Mouse (Mus musculus): Measurements from ENCODE around the gene Ctsz.

DNA sequence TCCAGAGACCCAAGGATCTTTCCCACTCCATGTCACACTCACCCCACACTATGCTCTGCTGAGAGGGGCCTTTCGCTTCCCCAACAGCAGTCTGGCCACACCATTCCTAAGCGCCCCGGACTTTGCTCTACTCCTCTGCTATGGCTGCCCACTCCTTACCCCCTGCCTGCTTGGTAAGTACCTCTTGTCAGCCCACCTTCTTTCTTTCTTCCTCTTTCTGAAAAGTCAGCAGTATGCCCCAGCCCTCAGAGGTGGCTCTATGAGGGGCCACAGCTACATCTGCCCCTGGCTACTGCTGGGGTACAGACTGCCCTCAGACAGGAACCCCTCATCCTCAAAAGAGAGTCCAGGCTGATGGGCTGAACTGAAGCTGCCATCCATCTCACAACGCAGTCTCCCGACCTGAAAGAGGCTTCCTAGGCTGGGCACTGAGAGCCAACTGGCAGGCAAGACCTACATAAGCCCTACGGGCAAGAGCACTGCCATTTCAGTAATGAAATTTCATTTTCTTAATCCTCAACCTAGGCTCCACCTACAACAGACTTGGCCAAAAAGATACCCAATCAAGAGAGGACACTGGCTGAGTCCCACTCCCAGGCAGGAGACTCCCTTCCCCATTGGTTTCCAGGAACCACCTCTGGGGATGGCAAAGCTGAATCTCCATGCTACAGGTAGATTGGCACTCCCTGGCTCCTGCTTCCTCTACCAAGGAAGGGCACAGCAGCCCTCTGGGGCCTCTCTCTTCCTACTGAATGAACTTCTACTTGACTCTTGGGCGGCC, 1.7 kb downstream of the Ctsz start:
- TF ChIP-seq CTCF (IDR thresholded peaks at IDR 0.05; ENCODE audit: low read depth, low read length): no peak
- TF ChIP-seq POLR2A (IDR thresholded peaks at IDR 0.05; ENCODE audit: insufficient read depth, low read length): no peak
- TF ChIP-seq EP300 (IDR thresholded peaks at IDR 0.05; ENCODE audit: insufficient read depth, low read depth, low read length): no peak

Measured in ES-Bruce4 (cell line).